Mouse (Mus musculus) liver, embryonic 12.5 days (tissue): ENCODE measurements around the gene Dock8. TPM values are rescaled to one million over a fixed set of nuclear protein-coding genes. Genes with fewer than 3 reads are reported as not detected.
A peak's percentile ranks its signal among the peaks of the same experiment; 100 is the strongest.

Experiments used
- ATAC-seq: fragments of 200-750 bp; cut with Nextera tagmentation; 2 replicates; pipeline ENCODE4 v1.8.0; 2017; ENCODE audit warnings: moderate number of reproducible peaks, mild to moderate bottlenecking, moderate library complexity
- H3K27ac ChIP-seq: fragments of 300-500 bp; sonication (generic); 2 replicates; pipeline ENCODE4 v1.5.1; 2016; ENCODE audit warnings: mild to moderate bottlenecking
- H3K27me3 ChIP-seq: fragments of 300-500 bp; sonication (generic); replicated peaks from 2 replicates; pipeline ENCODE4 v1.6.1; 2016; ENCODE audit warnings: mild to moderate bottlenecking, moderate library complexity
- H3K36me3 ChIP-seq: fragments of 300-500 bp; sonication (generic); 2 replicates; pipeline ENCODE4 v1.6.1; 2016; ENCODE audit warnings: mild to moderate bottlenecking, moderate library complexity
- H3K4me1 ChIP-seq: fragments of 300-500 bp; sonication (generic); 2 replicates; pipeline ENCODE4 v1.6.1; 2016
- H3K4me2 ChIP-seq: fragments of 300-500 bp; sonication (generic); 2 replicates; pipeline ENCODE4 v1.6.1; 2016; ENCODE audit warnings: mild to moderate bottlenecking, moderate library complexity
- H3K4me3 ChIP-seq: fragments of 300-500 bp; sonication (generic); 2 replicates; pipeline ENCODE4 v1.5.1; 2016; ENCODE audit warnings: mild to moderate bottlenecking, moderate library complexity
- H3K9ac ChIP-seq: fragments of 300-500 bp; sonication (generic); 2 replicates; pipeline ENCODE4 v1.6.1; 2016; ENCODE audit warnings: mild to moderate bottlenecking, moderate library complexity
- H3K9me3 ChIP-seq: fragments of 300-500 bp; sonication (generic); replicated peaks from 2 replicates; pipeline ENCODE4 v1.6.1; 2016; ENCODE audit warnings: mild to moderate bottlenecking, moderate library complexity
- WGBS: fragments of 180-500 bp; shearing (Covaris S2); methylation state at CpG from one replicate; pipeline ENCODE4 v1.1.7; 2016; ENCODE audit not compliant: insufficient replicate concordance; 5-methylcytosine and 5-hydroxymethylcytosine counted together
- polyA plus RNA-seq: library from polyadenylated mRNA; unstranded; fragments of >200 nt; fragmentation: Nextera tagmentation; extraction: Ambion mirVana; gene quantifications from 2 replicates; pipeline ENCODE4 v1.2.1, GENCODE M21; 2016

Dock8 gene
- polyA plus RNA-seq, 1 experiment from 2014 or later = 11.0 TPM

- no peak overlapping the region for H3K27ac ChIP-seq
- H3K4me1 ChIP-seq = no peaks in the 10 kb centered on the region
- no peak overlapping the region for H3K4me3 ChIP-seq
- WGBS = 33% methylated on average over 8 of the region's 8 CpGs
- no peaks in the 10 kb centered on the region; the same call in 1 of the 2 replicates for H3K36me3 ChIP-seq
- H3K9ac ChIP-seq = no peak overlapping the region
- ATAC-seq = no peak
- H3K4me2 ChIP-seq = no peak overlapping the region
- H3K27me3 ChIP-seq = no peaks in the 10 kb centered on the region
- H3K9me3 ChIP-seq = no peaks in the 10 kb centered on the region
Observed at GRCm38 (mm10) chr19:25068518-25068917, 69.2 kb downstream of the Dock8 start.

GRCm38 (mm10) chr19:25072521-25072920, 73.2 kb downstream of the Dock8 start:
- no peak for ATAC-seq
- WGBS = 62% methylated on average over 9 of the region's 9 CpGs

GRCm38 (mm10) chr19:25074741-25075140, 75.4 kb downstream of the Dock8 start:
- no peaks in the 10 kb centered on the region for H3K27me3 ChIP-seq
- peaks cover 7% of the 10 kb centered on the region; the same call in 1 of the 2 replicates for H3K36me3 ChIP-seq

More at GRCm38 (mm10) chr19:25072521-25072920, 73.2 kb downstream of the Dock8 start:
- Histone ChIP-seq H3K4me3 (no peak overlapping the region), H3K9me3 (no peaks in the 10 kb centered on the region), H3K27me3 (no peaks in the 10 kb centered on the region), H3K4me2 (no peak overlapping the region), H3K36me3 (no peaks in the 10 kb centered on the region), H3K4me1 (no peaks in the 10 kb centered on the region), H3K27ac (no peak overlapping the region), H3K9ac (no peak overlapping the region)

GRCm38 (mm10) chr19:25077636-25078035, 78.3 kb downstream of the Dock8 start:
- H3K27ac ChIP-seq = no peak overlapping the region
- ATAC-seq = no peak
- H3K36me3 ChIP-seq = peaks cover 14% of the 10 kb centered on the region
- H3K27me3 ChIP-seq = no peaks in the 10 kb centered on the region
- WGBS = 82% methylated on average over 7 of the region's 7 CpGs
- no peak overlapping the region for H3K4me2 ChIP-seq
- H3K4me1 ChIP-seq = no peaks in the 10 kb centered on the region
- H3K9me3 ChIP-seq = no peaks in the 10 kb centered on the region
- H3K9ac ChIP-seq = no peak overlapping the region
- H3K4me3 ChIP-seq = no peak overlapping the region

More at GRCm38 (mm10) chr19:25074741-25075140, 75.4 kb downstream of the Dock8 start:
- Histone ChIP-seq H3K9me3 (no peaks in the 10 kb centered on the region), H3K4me2 (no peak overlapping the region), H3K4me3 (no peak overlapping the region), H3K27ac (no peak overlapping the region), H3K9ac (no peak overlapping the region), H3K4me1 (no peaks in the 10 kb centered on the region)
- WGBS = 65% methylated on average over 6 of the region's 6 CpGs
- no peak for ATAC-seq

- Histone ChIP-seq H3K36me3 (peaks cover 14% of the 10 kb centered on the region), H3K27ac (no peak overlapping the region), H3K9me3 (no peaks in the 10 kb centered on the region), H3K9ac (no peak overlapping the region), H3K27me3 (no peaks in the 10 kb centered on the region), H3K4me3 (no peak overlapping the region), H3K4me1 (no peaks in the 10 kb centered on the region), H3K4me2 (no peak overlapping the region)
- ATAC-seq = no peak
- 74% methylated on average over 8 of the region's 8 CpGs for WGBS
Observed at GRCm38 (mm10) chr19:25078130-25078529, 78.8 kb downstream of the Dock8 start.

GRCm38 (mm10) chr19:25080166-25080565, 80.8 kb downstream of the Dock8 start:
- H3K27me3 ChIP-seq = no peaks in the 10 kb centered on the region
- H3K4me3 ChIP-seq = no peak overlapping the region
- no peak overlapping the region for H3K9ac ChIP-seq
- 78% methylated on average over 5 of the region's 5 CpGs for WGBS
- H3K9me3 ChIP-seq = no peaks in the 10 kb centered on the region
- H3K4me2 ChIP-seq = no peak overlapping the region
- H3K36me3 ChIP-seq = peaks cover 14% of the 10 kb centered on the region
- no peak for ATAC-seq
- H3K27ac ChIP-seq = no peak overlapping the region
- no peaks in the 10 kb centered on the region for H3K4me1 ChIP-seq

GRCm38 (mm10) chr19:25082839-25083238, 83.5 kb downstream of the Dock8 start:
- H3K9ac ChIP-seq = no peak overlapping the region
- H3K4me2 ChIP-seq = no peak overlapping the region
- no peaks in the 10 kb centered on the region for H3K9me3 ChIP-seq
- H3K4me3 ChIP-seq = no peak overlapping the region
- H3K27ac ChIP-seq = no peak overlapping the region
- H3K36me3 ChIP-seq = peaks cover 27% of the 10 kb centered on the region
- 85% methylated on average over 2 of the region's 2 CpGs for WGBS
- no peak for ATAC-seq
- H3K4me1 ChIP-seq = no peaks in the 10 kb centered on the region
- H3K27me3 ChIP-seq = no peaks in the 10 kb centered on the region

GRCm38 (mm10) chr19:25087181-25087580, 87.8 kb downstream of the Dock8 start:
- Histone ChIP-seq H3K4me3 (no peak overlapping the region), H3K27me3 (no peaks in the 10 kb centered on the region), H3K9ac (no peak overlapping the region), H3K4me2 (no peak overlapping the region), H3K4me1 (no peaks in the 10 kb centered on the region), H3K36me3 (peaks cover 33% of the 10 kb centered on the region), H3K9me3 (no peaks in the 10 kb centered on the region), H3K27ac (no peak overlapping the region)
- no peak for ATAC-seq
- WGBS = 72% methylated on average over 7 of the region's 7 CpGs

GRCm38 (mm10) chr19:25089746-25090145, 90.4 kb downstream of the Dock8 start:
- Histone ChIP-seq H3K4me1 (peaks cover 7% of the 10 kb centered on the region; the same call in 1 of the 2 replicates), H3K4me3 (no peak overlapping the region), H3K27me3 (no peaks in the 10 kb centered on the region), H3K36me3 (peaks cover 33% of the 10 kb centered on the region), H3K27ac (no peak overlapping the region), H3K4me2 (no peak overlapping the region), H3K9me3 (no peaks in the 10 kb centered on the region), H3K9ac (no peak overlapping the region)
- WGBS = 75% methylated on average over 7 of the region's 7 CpGs
- no peak for ATAC-seq

GRCm38 (mm10) chr19:25095135-25095534, 95.8 kb downstream of the Dock8 start:
- H3K27ac ChIP-seq = peak overlapping the region; percentile 38
- peak overlapping the region; percentile 41 for H3K4me2 ChIP-seq

GRCm38 (mm10) chr19:25096316-25096715, 97.0 kb downstream of the Dock8 start:
- H3K9me3 ChIP-seq = no peaks in the 10 kb centered on the region
- ATAC-seq = no peak
- H3K36me3 ChIP-seq = peaks cover 36% of the 10 kb centered on the region
- peak overlapping the region; percentile 41 for H3K4me2 ChIP-seq
- no peak overlapping the region for H3K4me3 ChIP-seq
- H3K9ac ChIP-seq = no peak overlapping the region
- peaks cover 29% of the 10 kb centered on the region for H3K4me1 ChIP-seq
- 65% methylated on average over 9 of the region's 9 CpGs for WGBS
- no peaks in the 10 kb centered on the region for H3K27me3 ChIP-seq
- H3K27ac ChIP-seq = 0 out of 2 replicates have a peak overlapping the region, but pooled peaks have one; percentile 20

More at GRCm38 (mm10) chr19:25095135-25095534, 95.8 kb downstream of the Dock8 start:
- peaks cover 44% of the 10 kb centered on the region for H3K36me3 ChIP-seq
- no peak overlapping the region for H3K9ac ChIP-seq
- no peaks in the 10 kb centered on the region for H3K27me3 ChIP-seq
- 0 out of 2 replicates have a peak overlapping the region, but pooled peaks have one; percentile 13 for H3K4me3 ChIP-seq
- no peaks in the 10 kb centered on the region for H3K9me3 ChIP-seq
- H3K4me1 ChIP-seq = peaks cover 29% of the 10 kb centered on the region
- WGBS = 3% methylated on average over 3 of the region's 3 CpGs
- ATAC-seq = no peak; the same call in 1 of the 2 replicates

GRCm38 (mm10) chr19:25096986-25097385, 97.7 kb downstream of the Dock8 start:
- H3K9ac ChIP-seq = no peak overlapping the region
- no peak overlapping the region for H3K4me3 ChIP-seq
- H3K36me3 ChIP-seq = peaks cover 37% of the 10 kb centered on the region
- no peaks in the 10 kb centered on the region for H3K27me3 ChIP-seq
- no peaks in the 10 kb centered on the region for H3K9me3 ChIP-seq
- no peak overlapping the region for H3K4me2 ChIP-seq
- 0 out of 2 replicates have a peak overlapping the region, but pooled peaks have one; percentile 20 for H3K27ac ChIP-seq
- no peak for ATAC-seq
- WGBS = 52% methylated on average over 4 of the region's 4 CpGs
- H3K4me1 ChIP-seq = peaks cover 29% of the 10 kb centered on the region

- Histone ChIP-seq H3K4me1 (peaks cover 29% of the 10 kb centered on the region), H3K27ac (no peak overlapping the region), H3K9me3 (no peaks in the 10 kb centered on the region), H3K4me3 (no peak overlapping the region), H3K4me2 (no peak overlapping the region), H3K9ac (no peak overlapping the region), H3K36me3 (peaks cover 40% of the 10 kb centered on the region), H3K27me3 (no peaks in the 10 kb centered on the region)
- 71% methylated on average over 7 of the region's 7 CpGs for WGBS
- no peak for ATAC-seq
Observed at GRCm38 (mm10) chr19:25097506-25097905, 98.2 kb downstream of the Dock8 start.
